Mouse (Mus musculus): ENCODE results near the gene Mcts1. TPM values are rescaled to one million over a fixed set of nuclear protein-coding genes. Genes with fewer than 3 reads are reported as not detected.

Mcts1 gene
- 125 TPM in 2 replicates for polyA plus RNA-seq (2016; fragmentation: Nextera tagmentation; extraction: Ambion mirVana)

GRCm38 (mm10) chrX:38600177-38600994, at the start of gene Mcts1:
Mcts1 (plus strand) TSS chrX:38600578.
- Histone ChIP-seq H3K9ac (peak within 1 kb of the TSS; percentile 54), H3K27ac (peak within 1 kb of the TSS; percentile 88), H3K27me3 (no peaks in the 10 kb centered on the region), H3K4me1 (no peaks in the 10 kb centered on the region), H3K36me3 (no peaks in the 10 kb centered on the region), H3K4me3 (peak within 1 kb of the TSS; percentile 46), H3K4me2 (replicated peaks) (peak within 1 kb of the TSS; percentile 53), H3K9me3 (replicated peaks) (no peaks in the 10 kb centered on the region)
- 26% methylated on average over 25 of the region's 26 CpGs for WGBS
- peak; percentile 92 for ATAC-seq (ENCODE audit: low FRiP score)

- no peaks in the 10 kb centered on the region for H3K36me3 ChIP-seq
- no peak overlapping the region for H3K4me3 ChIP-seq
- no peak overlapping the region for H3K9ac ChIP-seq
- H3K27ac ChIP-seq: no peak overlapping the region
- no peak overlapping the region for H3K4me2 ChIP-seq (replicated peaks)
- H3K9me3 ChIP-seq (replicated peaks): no peaks in the 10 kb centered on the region
- H3K27me3 ChIP-seq: no peaks in the 10 kb centered on the region
- ATAC-seq (ENCODE audit: low FRiP score): no peak
- no peaks in the 10 kb centered on the region for H3K4me1 ChIP-seq
These were observed 47.1 kb upstream of the Mcts1 start for GRCm38 (mm10) chrX:38553255-38553654.

GRCm38 (mm10) chrX:38563941-38564541, 36.3 kb upstream of the Mcts1 start:
- Histone ChIP-seq H3K27me3 (no peaks in the 10 kb centered on the region), H3K4me3 (peak overlapping the region; percentile 51), H3K9ac (peak overlapping the region; percentile 62), H3K36me3 (0 out of 2 replicates have a peak, but pooled peaks cover 5% of the 10 kb centered on the region), H3K4me2 (replicated peaks) (peak overlapping the region; percentile 60), H3K27ac (peak overlapping the region; percentile 92), H3K9me3 (replicated peaks) (no peaks in the 10 kb centered on the region), H3K4me1 (peaks cover 2% of the 10 kb centered on the region; the same call in 1 of the 2 replicates)
- WGBS: 24% methylated on average over 10 of the region's 19 CpGs
- no peak; the same call in 1 of the 2 replicates for ATAC-seq (ENCODE audit: low FRiP score)

DNA sequence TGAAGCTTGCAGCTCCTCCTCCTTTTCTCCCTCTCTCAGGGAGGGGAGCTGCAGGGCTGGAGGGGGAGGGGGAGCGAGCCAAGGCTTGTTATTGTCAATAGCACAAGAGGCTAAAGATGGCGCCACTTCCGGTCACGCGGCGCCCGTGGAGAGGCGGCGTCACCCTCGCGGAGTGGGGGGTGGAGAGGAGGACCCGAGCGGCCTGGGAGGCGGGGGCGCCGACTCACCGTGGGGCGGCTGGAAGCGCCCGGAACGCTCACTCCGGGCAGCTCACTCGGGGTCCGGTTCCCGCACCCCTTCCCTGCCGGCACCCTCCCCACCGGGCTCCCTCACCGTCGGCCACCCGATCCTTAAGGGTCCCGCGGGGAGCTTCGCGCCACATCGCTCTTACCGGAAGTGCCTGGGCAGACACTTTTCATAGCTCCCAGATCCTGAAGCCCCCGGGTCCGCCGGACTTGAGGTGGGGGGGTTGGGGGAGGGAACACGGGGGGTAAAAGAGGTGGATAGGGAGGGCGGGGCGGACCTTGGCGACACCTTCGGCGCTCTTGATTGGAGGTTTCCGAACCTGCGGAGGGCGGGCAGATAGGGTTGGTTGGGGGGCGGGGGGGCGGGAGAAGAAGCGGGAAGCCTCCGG, 35.7 kb upstream of the Mcts1 start:
- 11% methylated on average over 39 of the region's 52 CpGs for WGBS

GRCm38 (mm10) chrX:38565176-38565542, 35.2 kb upstream of the Mcts1 start:
- Histone ChIP-seq H3K4me1 (peaks cover 2% of the 10 kb centered on the region; the same call in 1 of the 2 replicates), H3K27ac (peak overlapping the region; percentile 92), H3K4me2 (replicated peaks) (peak overlapping the region; percentile 60), H3K4me3 (peak overlapping the region; percentile 51), H3K27me3 (no peaks in the 10 kb centered on the region), H3K9ac (peak overlapping the region; percentile 35), H3K36me3 (no peaks in the 10 kb centered on the region), H3K9me3 (replicated peaks) (no peaks in the 10 kb centered on the region)
- no peak for ATAC-seq (ENCODE audit: low FRiP score)
- 15% methylated on average over 8 of the region's 8 CpGs for WGBS

More for the DNA sequence above, 35.7 kb upstream of the Mcts1 start:
- H3K4me3 ChIP-seq: peak overlapping the region; percentile 51
- H3K4me2 ChIP-seq (replicated peaks): peak overlapping the region; percentile 60
- 0 out of 2 replicates have a peak, but pooled peaks cover 1% of the 10 kb centered on the region for H3K36me3 ChIP-seq
- H3K4me1 ChIP-seq: peaks cover 2% of the 10 kb centered on the region; the same call in 1 of the 2 replicates
- peak overlapping the region; percentile 92 for H3K27ac ChIP-seq
- H3K9me3 ChIP-seq (replicated peaks): no peaks in the 10 kb centered on the region
- H3K9ac ChIP-seq: peak overlapping the region; percentile 62
- no peaks in the 10 kb centered on the region for H3K27me3 ChIP-seq
- ATAC-seq (ENCODE audit: low FRiP score): peak; percentile 97

DNA sequence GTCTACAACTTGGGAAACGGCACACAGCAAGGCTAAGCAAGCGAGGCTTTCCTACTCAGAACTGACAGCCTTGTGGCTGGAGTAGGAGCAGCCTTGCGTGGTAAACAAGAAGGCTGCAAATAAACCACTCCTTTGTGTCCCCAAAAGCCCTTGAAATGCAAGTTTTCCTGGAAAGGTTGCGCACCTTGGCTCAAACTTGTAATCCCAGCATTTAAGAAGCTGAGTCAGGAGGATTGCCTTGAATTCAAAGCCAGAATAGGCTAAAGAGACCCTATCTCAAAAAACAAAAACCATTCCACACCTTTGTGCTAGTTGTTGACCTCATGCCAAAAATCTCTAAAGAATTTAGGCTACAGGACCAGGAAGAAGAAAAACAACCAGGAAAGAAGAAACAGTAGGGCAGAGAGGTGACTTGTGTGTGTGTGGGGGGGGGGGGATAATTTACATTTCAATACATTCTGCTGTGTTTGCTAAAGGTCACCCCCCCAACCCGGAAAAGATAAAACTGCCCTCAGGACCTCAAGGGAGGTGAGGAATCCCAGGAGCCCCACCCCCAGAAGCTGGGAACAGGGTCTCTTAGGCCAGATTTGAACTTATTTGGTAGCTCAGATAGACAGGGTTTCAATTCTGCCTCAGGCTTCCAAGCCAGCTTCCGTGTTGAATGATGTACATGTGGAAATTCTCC, 33.7 kb upstream of the Mcts1 start:
- no peak for ATAC-seq (ENCODE audit: low FRiP score)
- H3K27me3 ChIP-seq: no peaks in the 10 kb centered on the region
- WGBS: 67% methylated on average over 6 of the region's 6 CpGs

GRCm38 (mm10) chrX:38576078-38576477, 24.3 kb upstream of the Mcts1 start, which contains the start of gene Cul4b:
Cul4b (minus strand) TSS chrX:38576196.
- Histone ChIP-seq H3K36me3 (no peaks in the 10 kb centered on the region), H3K4me2 (replicated peaks) (no peak within 1 kb of the TSS), H3K9ac (no peak within 1 kb of the TSS), H3K27me3 (no peaks in the 10 kb centered on the region), H3K4me3 (no peak within 1 kb of the TSS), H3K9me3 (replicated peaks) (no peaks in the 10 kb centered on the region), H3K4me1 (no peaks in the 10 kb centered on the region), H3K27ac (no peak within 1 kb of the TSS)
- 88% methylated on average over 15 of the region's 15 CpGs for WGBS
- no peak for ATAC-seq (ENCODE audit: low FRiP score)

More for the DNA sequence above, 33.7 kb upstream of the Mcts1 start:
- Histone ChIP-seq H3K36me3 (no peaks in the 10 kb centered on the region), H3K27ac (no peak overlapping the region), H3K4me1 (peaks cover 2% of the 10 kb centered on the region; the same call in 1 of the 2 replicates), H3K4me2 (replicated peaks) (no peak overlapping the region), H3K9ac (no peak overlapping the region), H3K9me3 (replicated peaks) (no peaks in the 10 kb centered on the region), H3K4me3 (no peak overlapping the region)

DNA sequence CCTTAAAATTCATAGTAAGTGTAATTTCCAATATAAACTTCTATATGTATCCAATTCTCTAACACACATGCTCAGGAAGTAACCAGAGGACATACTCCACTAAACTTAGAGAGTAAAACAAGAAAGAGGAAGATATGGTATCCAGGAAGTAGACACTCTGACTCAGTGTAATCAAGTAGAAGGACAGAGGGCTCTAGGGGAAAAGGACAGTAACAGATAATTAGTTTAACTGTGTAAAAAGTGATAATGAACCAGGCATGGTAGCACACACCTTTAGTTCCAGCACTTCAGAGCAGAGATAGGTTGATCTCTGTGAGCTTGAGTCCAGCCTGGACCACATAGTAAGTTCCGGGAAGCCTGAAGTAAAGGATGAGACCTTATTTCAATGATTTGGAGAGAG, 19.2 kb upstream of the Mcts1 start:
- WGBS: 94% methylated on average over 1 of the region's 1 CpGs
- Histone ChIP-seq H3K4me3 (no peak overlapping the region), H3K27me3 (no peaks in the 10 kb centered on the region), H3K27ac (no peak overlapping the region), H3K4me2 (replicated peaks) (no peak overlapping the region), H3K9ac (no peak overlapping the region), H3K4me1 (no peaks in the 10 kb centered on the region), H3K9me3 (replicated peaks) (no peaks in the 10 kb centered on the region), H3K36me3 (no peaks in the 10 kb centered on the region)
- ATAC-seq (ENCODE audit: low FRiP score): no peak

DNA sequence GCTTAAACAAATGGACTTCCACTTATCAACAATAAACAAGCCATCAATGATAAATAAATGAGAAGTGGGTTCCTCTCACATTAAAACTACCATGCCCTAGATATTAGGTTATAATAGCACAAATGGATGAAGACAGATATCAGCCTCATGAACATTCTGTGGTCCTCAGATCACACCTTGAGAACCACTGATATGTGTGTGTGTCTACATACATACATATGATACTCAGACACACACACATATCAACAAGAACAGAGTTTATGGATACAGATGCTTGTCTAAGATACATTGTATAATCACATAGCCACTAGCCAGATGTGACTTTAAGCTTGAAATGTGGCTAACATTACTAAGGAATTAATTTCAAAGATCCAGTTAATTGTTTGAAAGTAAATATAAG, 17.1 kb upstream of the Mcts1 start:
- ATAC-seq (ENCODE audit: low FRiP score): no peak
- H3K27me3 ChIP-seq: no peaks in the 10 kb centered on the region
- H3K9me3 ChIP-seq (replicated peaks): no peaks in the 10 kb centered on the region
- no peak overlapping the region for H3K4me3 ChIP-seq
- no peaks in the 10 kb centered on the region for H3K36me3 ChIP-seq
- H3K27ac ChIP-seq: no peak overlapping the region
- H3K4me2 ChIP-seq (replicated peaks): no peak overlapping the region
- H3K4me1 ChIP-seq: no peaks in the 10 kb centered on the region
- no peak overlapping the region for H3K9ac ChIP-seq

DNA sequence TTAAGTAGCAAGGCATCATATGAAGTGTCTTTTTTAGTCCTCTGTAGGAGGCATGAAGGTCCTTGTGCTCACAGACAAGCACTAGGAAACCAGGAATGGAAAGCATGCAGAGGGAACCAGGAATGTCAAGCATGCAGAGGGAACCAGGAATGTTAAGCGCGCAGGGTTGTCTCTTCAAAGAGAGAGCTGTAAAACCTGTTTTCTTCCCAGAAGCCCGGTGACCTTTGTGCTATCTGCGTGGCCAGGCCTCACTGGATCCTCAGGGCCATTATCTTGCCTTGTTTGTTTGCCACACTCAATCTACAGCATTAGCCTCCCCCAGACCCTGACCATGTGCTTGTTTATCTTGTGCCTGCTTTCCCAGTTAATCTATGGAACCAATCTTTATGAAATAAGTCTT, 10.6 kb upstream of the Mcts1 start:
- H3K4me3 ChIP-seq: no peak overlapping the region
- H3K4me2 ChIP-seq (replicated peaks): no peak overlapping the region
- no peaks in the 10 kb centered on the region for H3K4me1 ChIP-seq
- no peak for ATAC-seq (ENCODE audit: low FRiP score)
- 49% methylated on average over 4 of the region's 4 CpGs for WGBS
- no peaks in the 10 kb centered on the region for H3K9me3 ChIP-seq (replicated peaks)
- no peaks in the 10 kb centered on the region for H3K27me3 ChIP-seq
- no peak overlapping the region for H3K9ac ChIP-seq
- no peak overlapping the region for H3K27ac ChIP-seq
- no peaks in the 10 kb centered on the region for H3K36me3 ChIP-seq

DNA sequence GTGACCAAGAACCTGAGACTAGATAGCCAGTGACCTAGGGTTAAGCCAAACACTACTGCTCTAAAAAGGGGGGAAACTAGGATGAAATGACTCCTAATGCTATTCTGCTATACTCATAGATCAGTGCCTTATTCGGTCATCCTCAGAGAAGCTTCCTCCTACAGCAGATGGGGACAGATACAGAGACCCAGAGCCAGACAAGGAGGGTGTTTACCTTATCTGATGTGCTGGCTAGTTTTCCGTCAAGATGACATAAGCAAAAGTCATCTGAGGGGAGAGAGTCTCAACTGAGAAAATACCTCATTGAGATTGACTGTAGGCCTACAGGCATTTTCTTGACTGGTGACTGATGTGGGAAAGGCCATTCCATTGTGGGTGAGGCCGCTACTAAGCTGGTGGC, 8.6 kb upstream of the Mcts1 start:
- Histone ChIP-seq H3K4me3 (no peak overlapping the region), H3K27me3 (no peaks in the 10 kb centered on the region), H3K9me3 (replicated peaks) (no peaks in the 10 kb centered on the region), H3K36me3 (no peaks in the 10 kb centered on the region), H3K9ac (no peak overlapping the region), H3K4me2 (replicated peaks) (no peak overlapping the region), H3K4me1 (no peaks in the 10 kb centered on the region), H3K27ac (no peak overlapping the region)
- no peak for ATAC-seq (ENCODE audit: low FRiP score)
- WGBS: 90% methylated on average over 3 of the region's 3 CpGs
